Mouse (Mus musculus) MEL (cell line): ENCODE data around the gene Robo1.

ENCODE experiments used
- CTCF ChIP-seq, 3 experiments: IDR thresholded peaks in 2 of 3; conservative IDR thresholded peaks in 1 of 3; 2 replicates each; pipeline ENCODE4 v1.5.1; 2011 to 2012; ENCODE audit warnings: low read length in 3 of 3, low read depth in 2 of 3, mild to moderate bottlenecking in 2 of 3, improper control_type of control experiment in 1 of 3, inconsistent platforms in 1 of 3, mixed read lengths in 1 of 3, moderate library complexity in 1 of 3; ENCODE audit not compliant: control insufficient read depth in 1 of 3, insufficient read depth in 1 of 3, poor library complexity in 1 of 3, severe bottlenecking in 1 of 3
- E2F4 ChIP-seq: IDR thresholded peaks from 2 replicates; pipeline ENCODE4 v1.6.1; 2011; ENCODE audit warnings: low read depth, low read length, improper control_type of control experiment, borderline replicate concordance
- ETS1 ChIP-seq: IDR thresholded peaks from 2 replicates; pipeline ENCODE4 v1.6.1; 2012; ENCODE audit warnings: low read depth, mild to moderate bottlenecking, inconsistent platforms, low read length, improper control_type of control experiment, moderate library complexity
- GATA1 ChIP-seq: IDR thresholded peaks from 2 replicates; pipeline ENCODE4 v1.6.1; 2011; ENCODE audit warnings: low read depth, low read length, improper control_type of control experiment
- MAX ChIP-seq: IDR thresholded peaks from 2 replicates; pipeline ENCODE4 v1.6.1; 2011; ENCODE audit warnings: low read length, improper control_type of control experiment
- MAZ ChIP-seq: IDR thresholded peaks from 2 replicates; pipeline ENCODE4 v1.6.1; 2012; ENCODE audit warnings: low read depth, mild to moderate bottlenecking, inconsistent platforms, low read length, improper control_type of control experiment
- MEF2A ChIP-seq: IDR thresholded peaks from 2 replicates; pipeline ENCODE4 v1.6.1; 2014; ENCODE audit warnings: low read depth, mild to moderate bottlenecking, inconsistent platforms, low read length, improper control_type of control experiment; ENCODE audit not compliant: poor library complexity, insufficient replicate concordance, severe bottlenecking; ENCODE audit errors: extremely low read depth
- MXI1 ChIP-seq: IDR thresholded peaks from 2 replicates; pipeline ENCODE4 v1.6.1; 2011; ENCODE audit warnings: mild to moderate bottlenecking, low read depth, low read length, improper control_type of control experiment
- POLR2A ChIP-seq, 2 experiments: IDR thresholded peaks; 2 replicates each; pipeline ENCODE4 v1.6.1; 2011 to 2012; ENCODE audit warnings: low read length in 2 of 2, mild to moderate bottlenecking in 2 of 2, control low read depth in 1 of 2, improper control_type of control experiment in 1 of 2, low read depth in 1 of 2, moderate library complexity in 1 of 2; ENCODE audit not compliant: control insufficient read depth in 1 of 2, insufficient read depth in 1 of 2, poor library complexity in 1 of 2
- USF2 ChIP-seq, 2 experiments: IDR thresholded peaks; 2 replicates each; pipeline ENCODE4 v1.6.1; 2011 to 2012; ENCODE audit warnings: improper control_type of control experiment in 2 of 2, low read length in 2 of 2, borderline replicate concordance in 1 of 2, inconsistent platforms in 1 of 2, low read depth in 1 of 2, mild to moderate bottlenecking in 1 of 2; ENCODE audit not compliant: insufficient read depth in 1 of 2
- ZMIZ1 ChIP-seq: IDR thresholded peaks from 2 replicates; pipeline ENCODE4 v1.6.1; 2012; ENCODE audit warnings: low read depth, mild to moderate bottlenecking, inconsistent platforms, low read length, improper control_type of control experiment, moderate library complexity

GRCm38 (mm10) chr16:72402381-72402780, 94.3 kb downstream of the Robo1 start:
- TF ChIP-seq USF2 (IDR thresholded peaks at IDR 0.05; ENCODE audit: borderline replicate concordance in 1 of 2, insufficient read depth in 1 of 2, low read depth in 1 of 2, low read length in 2 of 2) = no peak
- no peak for TF ChIP-seq ZMIZ1
- no peak for TF ChIP-seq POLR2A (IDR thresholded peaks at IDR 0.05; ENCODE audit: control insufficient read depth in 1 of 2, insufficient read depth in 1 of 2, low read depth in 1 of 2, low read length in 2 of 2, poor library complexity in 1 of 2)
- TF ChIP-seq E2F4 = no peak
- TF ChIP-seq ETS1 = no peak
- no peak for TF ChIP-seq MXI1
- no peak for TF ChIP-seq CTCF (IDR thresholded peaks at IDR 0.05 in 2 of 3, conservative IDR thresholded peaks at IDR 0.05 in 1 of 3; ENCODE audit: control insufficient read depth in 1 of 3, insufficient read depth in 1 of 3, low read depth in 2 of 3, low read length in 3 of 3, poor library complexity in 1 of 3, severe bottlenecking in 1 of 3)
- no peak for TF ChIP-seq MAZ
- no peak for TF ChIP-seq GATA1
- no peak for TF ChIP-seq MAX
- no peak for TF ChIP-seq MEF2A
